Mouse (Mus musculus): Measurements from ENCODE around the gene Neurod1. TPM values are rescaled to one million over a fixed set of nuclear protein-coding genes. Genes with fewer than 3 reads are reported as not detected.
A peak's percentile ranks its signal among the peaks of the same experiment; 100 is the strongest.

Gene Neurod1
- not detected in 2 replicates for polyA plus RNA-seq (2012; ENCODE audit: insufficient read depth, insufficient read length, low replicate concordance, missing spikeins)

DNA sequence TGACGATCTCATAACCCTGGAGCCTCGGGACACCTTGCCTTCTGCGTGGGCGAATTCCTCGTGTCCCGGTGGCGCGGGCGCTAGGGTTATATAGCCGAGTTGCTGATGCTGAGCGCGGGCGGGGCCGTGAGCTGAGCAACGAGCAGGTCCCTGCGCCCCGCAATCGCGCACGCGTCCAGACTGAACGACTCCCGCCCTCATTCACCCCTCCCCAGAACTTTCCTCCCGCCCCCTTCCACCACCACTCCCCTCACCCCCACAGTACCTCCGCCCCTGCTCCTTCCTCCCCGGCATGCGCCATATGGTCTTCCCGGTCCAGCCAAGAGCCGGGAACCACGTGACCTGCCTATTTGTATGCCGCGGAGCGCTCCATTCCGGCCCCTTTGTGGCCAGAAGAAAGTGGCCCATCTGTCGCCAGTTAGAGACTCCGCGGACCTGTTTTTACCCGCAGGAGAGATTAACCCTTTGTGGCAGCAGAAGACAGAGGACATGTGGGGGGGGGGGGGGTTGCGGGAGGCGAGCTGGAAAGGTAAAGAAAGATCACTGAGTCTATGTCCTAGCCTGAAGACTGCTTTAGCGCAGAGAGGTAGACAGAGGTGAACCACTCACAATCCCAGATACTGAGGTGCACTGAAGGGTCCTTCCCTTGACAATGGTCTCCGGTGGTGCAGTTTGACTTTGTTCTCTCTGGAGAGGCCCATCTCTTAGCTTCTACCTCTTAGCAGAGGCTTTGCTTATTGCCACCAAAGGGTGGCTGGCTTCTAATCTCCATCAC, at the start of gene Neurod1, which contains the start of gene Cerkl:
TSS of gene Neurod1 (minus strand) at position 177 of the 775 bp plus-strand sequence.
TSS of gene Cerkl (minus strand) at position 211 of the 775 bp plus-strand sequence.
- no peak within 1 kb of the TSS for H3K4me3 ChIP-seq (ENCODE audit: insufficient read depth, low read depth, low read length)
- no peak for TF ChIP-seq CTCF (IDR thresholded peaks at IDR 0.05; ENCODE audit: insufficient read depth, low read depth, low read length)
- H3K4me1 ChIP-seq (ENCODE audit: control insufficient read depth, insufficient read depth, low read length): peaks cover 19% of the 10 kb centered on the region
- WGBS: 3% methylated on average over 42 of the region's 42 CpGs
- no peak within 1 kb of the TSS for H3K27ac ChIP-seq (ENCODE audit: insufficient read depth, low read depth, low read length)

- WGBS: 18% methylated on average over 10 of the region's 10 CpGs
- Histone ChIP-seq H3K4me1 (ENCODE audit: control insufficient read depth, insufficient read depth, low read length) (no peaks in the 10 kb centered on the region), H3K27ac (ENCODE audit: insufficient read depth, low read depth, low read length) (no peak overlapping the region), H3K4me3 (ENCODE audit: insufficient read depth, low read depth, low read length) (no peak overlapping the region)
- peak; percentile 75 for TF ChIP-seq CTCF (IDR thresholded peaks at IDR 0.05; ENCODE audit: insufficient read depth, low read depth, low read length)
- no peak for TF ChIP-seq POLR2A (IDR thresholded peaks at IDR 0.05; ENCODE audit: insufficient read depth, low read depth, low read length)
These were observed 42.6 kb upstream of the Neurod1 start for GRCm38 (mm10) chr2:79498990-79499755.

DNA sequence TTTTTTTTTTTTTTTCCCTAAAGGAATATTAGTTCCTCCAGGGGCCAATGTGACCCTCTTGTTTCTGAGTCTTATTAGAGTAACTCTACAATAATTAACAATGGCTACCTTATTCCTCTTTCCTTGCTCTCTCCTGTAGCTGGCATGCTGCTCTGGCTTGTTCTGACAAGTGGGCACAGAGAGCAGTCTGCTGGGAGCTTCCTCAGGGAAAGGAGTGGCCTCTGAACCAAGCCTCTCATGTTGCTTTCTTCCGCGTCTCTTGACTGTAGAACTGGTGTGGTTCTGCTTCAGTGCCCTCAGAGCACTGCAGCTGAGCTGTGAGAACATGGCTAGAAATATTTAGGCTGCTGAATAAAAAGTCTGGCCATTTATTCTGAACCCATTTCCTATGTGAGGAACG, 28.6 kb upstream of the Neurod1 start:
- H3K4me3 ChIP-seq (ENCODE audit: insufficient read depth, low read depth, low read length): no peak overlapping the region
- no peak overlapping the region for H3K27ac ChIP-seq (ENCODE audit: insufficient read depth, low read depth, low read length)
- WGBS: 77% methylated on average over 3 of the region's 3 CpGs
- no peak for TF ChIP-seq CTCF (IDR thresholded peaks at IDR 0.05; ENCODE audit: insufficient read depth, low read depth, low read length)
- TF ChIP-seq POLR2A (IDR thresholded peaks at IDR 0.05; ENCODE audit: insufficient read depth, low read depth, low read length): no peak
- H3K4me1 ChIP-seq (ENCODE audit: control insufficient read depth, insufficient read depth, low read length): no peaks in the 10 kb centered on the region

- WGBS: 95% methylated on average over 2 of the region's 2 CpGs
- no peak overlapping the region for H3K4me3 ChIP-seq (ENCODE audit: insufficient read depth, low read depth, low read length)
- no peaks in the 10 kb centered on the region for H3K4me1 ChIP-seq (ENCODE audit: control insufficient read depth, insufficient read depth, low read length)
- H3K27ac ChIP-seq (ENCODE audit: insufficient read depth, low read depth, low read length): no peak overlapping the region
- no peak for TF ChIP-seq CTCF (IDR thresholded peaks at IDR 0.05; ENCODE audit: insufficient read depth, low read depth, low read length)
- no peak for TF ChIP-seq POLR2A (IDR thresholded peaks at IDR 0.05; ENCODE audit: insufficient read depth, low read depth, low read length)
These were observed 26.0 kb upstream of the Neurod1 start for GRCm38 (mm10) chr2:79482511-79482910.

DNA sequence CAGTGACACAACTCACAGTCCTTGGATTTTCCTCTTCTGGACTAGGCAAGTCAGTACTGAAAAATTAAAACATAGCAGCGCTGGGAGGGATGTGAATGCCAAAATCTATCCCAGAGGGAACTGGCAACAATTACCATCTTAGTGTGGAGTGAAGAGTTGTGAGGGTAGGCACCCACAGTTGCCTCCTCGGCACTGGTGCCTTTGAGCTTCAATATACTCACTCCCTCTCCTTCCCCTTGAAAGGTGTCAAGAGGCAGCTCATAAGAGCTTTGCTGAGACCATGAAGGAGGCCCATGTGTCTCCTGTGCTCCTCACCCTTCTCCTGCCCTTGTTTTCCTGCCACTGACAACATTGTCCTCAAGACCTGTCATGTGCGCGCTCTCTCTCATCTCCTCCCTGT, 5.9 kb upstream of the Neurod1 start:
- Histone ChIP-seq H3K4me3 (ENCODE audit: insufficient read depth, low read depth, low read length) (no peak overlapping the region), H3K27ac (ENCODE audit: insufficient read depth, low read depth, low read length) (no peak overlapping the region), H3K4me1 (ENCODE audit: control insufficient read depth, insufficient read depth, low read length) (peaks cover 7% of the 10 kb centered on the region; the same call in 1 of the 2 replicates)
- 90% methylated on average over 4 of the region's 4 CpGs for WGBS
- TF ChIP-seq CTCF (IDR thresholded peaks at IDR 0.05; ENCODE audit: insufficient read depth, low read depth, low read length) (no peak), POLR2A (IDR thresholded peaks at IDR 0.05; ENCODE audit: insufficient read depth, low read depth, low read length) (no peak)

DNA sequence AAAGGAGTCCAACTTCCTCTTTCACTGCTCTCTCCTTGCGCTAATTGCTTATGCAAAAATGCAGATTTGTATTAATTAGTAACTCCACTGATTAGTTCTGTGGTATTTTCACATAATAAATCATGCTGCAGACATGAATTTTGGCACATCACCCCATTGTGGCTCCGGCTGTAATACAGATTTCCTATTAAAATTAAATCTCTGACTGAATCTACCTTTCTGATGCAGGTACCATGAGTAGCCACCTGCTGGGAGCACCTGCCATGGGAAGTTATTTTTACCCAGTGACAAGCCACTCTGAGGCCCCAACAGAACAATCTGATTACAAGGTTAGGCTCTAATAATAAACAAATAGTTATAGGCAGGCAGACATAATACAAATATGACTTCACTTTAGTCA, 5.3 kb upstream of the Neurod1 start:
- H3K4me1 ChIP-seq (ENCODE audit: control insufficient read depth, insufficient read depth, low read length): peaks cover 7% of the 10 kb centered on the region; the same call in 1 of the 2 replicates
- no peak overlapping the region for H3K4me3 ChIP-seq (ENCODE audit: insufficient read depth, low read depth, low read length)
- no peak for TF ChIP-seq CTCF (IDR thresholded peaks at IDR 0.05; ENCODE audit: insufficient read depth, low read depth, low read length)
- no peak for TF ChIP-seq POLR2A (IDR thresholded peaks at IDR 0.05; ENCODE audit: insufficient read depth, low read depth, low read length)
- no peak overlapping the region for H3K27ac ChIP-seq (ENCODE audit: insufficient read depth, low read depth, low read length)
- WGBS: 74% methylated on average over 2 of the region's 2 CpGs

DNA sequence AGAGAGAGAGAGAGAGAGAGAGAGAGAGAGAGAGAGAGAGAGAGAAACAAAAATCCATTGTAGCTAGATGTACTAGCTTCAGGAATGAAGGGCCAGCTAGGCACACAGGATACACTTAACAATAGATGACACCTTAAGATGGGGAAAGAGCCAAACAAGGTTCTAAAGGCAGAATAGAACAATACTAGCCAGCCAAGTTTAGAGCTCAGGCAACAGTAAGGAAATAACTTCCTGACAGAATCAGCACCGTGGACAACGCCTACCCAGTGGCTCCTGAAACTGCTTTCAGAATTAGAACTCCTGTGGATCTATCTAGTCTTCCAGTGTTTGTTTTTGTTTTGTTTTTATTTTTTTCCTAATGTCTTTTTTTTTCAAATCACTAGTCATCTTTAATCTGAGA, 4.0 kb upstream of the Neurod1 start:
- Histone ChIP-seq H3K27ac (ENCODE audit: insufficient read depth, low read depth, low read length) (no peak overlapping the region), H3K4me3 (ENCODE audit: insufficient read depth, low read depth, low read length) (no peak overlapping the region), H3K4me1 (ENCODE audit: control insufficient read depth, insufficient read depth, low read length) (peaks cover 11% of the 10 kb centered on the region; the same call in 1 of the 2 replicates)
- TF ChIP-seq POLR2A (IDR thresholded peaks at IDR 0.05; ENCODE audit: insufficient read depth, low read depth, low read length) (no peak), CTCF (IDR thresholded peaks at IDR 0.05; ENCODE audit: insufficient read depth, low read depth, low read length) (no peak)
- WGBS: 25% methylated on average over 2 of the region's 2 CpGs

DNA sequence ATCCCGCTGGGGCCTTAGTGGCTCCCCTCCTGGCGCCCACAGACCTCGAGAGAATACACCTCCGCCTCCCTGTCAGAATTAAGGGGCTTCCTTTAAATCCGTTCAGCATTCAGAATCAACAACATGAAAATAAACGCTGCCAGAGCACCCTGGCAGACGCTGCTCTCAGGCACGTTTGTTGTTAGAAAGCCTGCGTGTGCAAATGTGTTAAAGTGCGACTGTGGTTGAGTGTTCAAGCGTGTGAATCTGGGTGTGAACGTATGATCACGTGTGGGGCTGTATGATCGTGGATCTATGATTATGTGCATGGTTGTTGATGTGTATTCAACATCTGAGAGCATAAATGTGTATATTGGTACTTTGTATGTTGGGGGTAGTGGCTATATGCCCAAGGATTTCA, 3.6 kb upstream of the Neurod1 start:
- TF ChIP-seq CTCF (IDR thresholded peaks at IDR 0.05; ENCODE audit: insufficient read depth, low read depth, low read length): no peak
- TF ChIP-seq POLR2A (IDR thresholded peaks at IDR 0.05; ENCODE audit: insufficient read depth, low read depth, low read length): no peak
- WGBS: 10% methylated on average over 14 of the region's 14 CpGs
- no peak overlapping the region for H3K4me3 ChIP-seq (ENCODE audit: insufficient read depth, low read depth, low read length)
- H3K4me1 ChIP-seq (ENCODE audit: control insufficient read depth, insufficient read depth, low read length): peaks cover 11% of the 10 kb centered on the region; the same call in 1 of the 2 replicates
- no peak overlapping the region for H3K27ac ChIP-seq (ENCODE audit: insufficient read depth, low read depth, low read length)

Data from olfactory bulb, adult 2 months (tissue).